Mouse (Mus musculus) G1E (cell line): ENCODE measurements around the gene Tmem50a.

Experiments used
- CTCF ChIP-seq: IDR thresholded peaks from 2 replicates; pipeline ENCODE4 v1.5.1; 2012; ENCODE audit warnings: low read depth, low read length, inconsistent platforms, mixed read lengths
- GATA1 ChIP-seq: IDR thresholded peaks from 2 replicates; pipeline ENCODE4 v1.6.1; 2012; ENCODE audit warnings: borderline replicate concordance, low read length, inconsistent platforms, mixed read lengths
- GATA2 ChIP-seq: IDR thresholded peaks from 2 replicates; pipeline ENCODE4 v1.6.1; 2012; ENCODE audit warnings: low read depth, low read length, inconsistent platforms, borderline replicate concordance
- POLR2AphosphoS5 ChIP-seq: IDR thresholded peaks from 2 replicates; pipeline ENCODE4 v1.6.1; 2012; ENCODE audit warnings: low read depth, low read length, inconsistent platforms; ENCODE audit not compliant: insufficient replicate concordance
- TAL1 ChIP-seq: conservative IDR thresholded peaks from 2 replicates; pipeline ENCODE4 v1.6.1; 2012; ENCODE audit warnings: low read depth, low read length, inconsistent platforms, mixed read lengths

- peak; percentile 62 for TF ChIP-seq CTCF
- no peak for TF ChIP-seq TAL1
- TF ChIP-seq GATA1: no peak
- no peak for TF ChIP-seq GATA2
- TF ChIP-seq POLR2AphosphoS5: no peak
These were observed 48.4 kb upstream of the Tmem50a start for GRCm38 (mm10) chr4:134963021-134963776.
